ENCODE assay signal across 17 mouse cellular contexts in the genomic region with DNA sequence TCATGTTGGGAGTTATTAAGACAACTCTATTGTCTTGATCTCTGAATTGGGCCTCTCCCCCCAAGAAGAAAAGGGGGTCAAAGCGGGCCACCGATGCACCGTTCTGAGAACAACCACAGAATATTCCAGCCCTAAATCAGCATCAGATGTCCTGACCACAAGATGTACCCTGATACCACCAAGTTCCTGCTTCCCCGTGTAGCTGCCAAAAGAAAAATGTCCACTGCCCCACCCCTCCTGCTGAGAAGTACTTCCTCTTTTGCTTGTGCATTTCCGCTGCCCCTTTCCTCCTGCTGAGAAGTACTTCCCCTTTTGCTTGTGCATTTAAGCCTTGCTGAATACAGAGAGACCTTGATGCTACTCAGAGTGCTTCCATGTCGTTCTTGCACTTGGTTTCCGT. TPM values are rescaled to one million over a fixed set of nuclear protein-coding genes. Genes with fewer than 3 reads are reported as not detected.
"Had no signal": no experiment of that assay in that cellular context is flagged by ENCODE, and none has a peak within 500 bp of the region (broad histone marks: within the 10 kb centered on the region; RNA-seq: fewer than 3 reads in every experiment).

No protein-coding gene starts in this region.

RNA-seq across cellular contexts. Expression of gene Spin2f, which starts 41.6 kb away (rescaled TPM):
- total RNA-seq: megakaryocyte, adult 5-6 weeks; megakaryocyte-erythroid progenitor cell, adult 5-6 weeks had no signal
- polyA plus RNA-seq: liver, postnatal 0 days; lung, adult 2 months; lung, embryonic 15.5 days; midbrain, embryonic 10.5 days; midbrain, embryonic 12.5 days; midbrain, embryonic 14.5 days; midbrain, embryonic 16.5 days; myocyte; neural tube, embryonic 11.5 days; neural tube, embryonic 13.5 days; neural tube, embryonic 15.5 days; small intestine, adult 2 months; stomach, embryonic 14.5 days; stomach, embryonic 16.5 days; thymus, postnatal 0 days had no signal
